Mouse (Mus musculus) kidney, adult 2 months (tissue): ENCODE data around the gene Retreg3.

Experiments used
- CTCF ChIP-seq: fragments of 200-500 bp; conservative IDR thresholded peaks from 2 replicates; pipeline ENCODE4 v1.5.1; 2011; ENCODE audit warnings: low read depth, mild to moderate bottlenecking, control low read depth, low read length, moderate library complexity, mixed read lengths; ENCODE audit not compliant: insufficient read depth, insufficient read length
- POLR2A ChIP-seq: fragments of 200-500 bp; IDR thresholded peaks from one replicate; pipeline ENCODE4 v1.6.1; 2011; ENCODE audit warnings: low read depth, low read length, control low read depth

DNA sequence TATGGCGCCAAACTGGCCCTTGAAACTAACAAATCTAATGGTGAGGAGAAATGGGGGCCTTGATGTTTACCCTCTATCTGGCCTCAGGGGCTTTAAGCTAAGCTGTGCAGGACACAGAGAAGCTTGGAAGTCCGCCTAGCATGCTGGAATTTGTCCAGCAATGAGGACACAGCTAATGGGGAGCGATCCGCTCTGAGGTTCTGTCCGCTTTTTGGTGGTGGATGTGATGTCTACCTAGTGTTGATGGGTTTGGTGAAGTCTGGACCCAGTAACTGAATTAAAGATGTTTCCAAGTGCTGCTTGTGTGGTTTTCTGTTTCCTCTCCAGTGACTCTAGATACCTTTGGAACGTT, 33.4 kb downstream of the Retreg3 start:
- no peak for TF ChIP-seq POLR2A
- TF ChIP-seq CTCF: no peak
